ENCODE assay signal across 7 mouse cellular contexts in genomic region chr1:183388426-183389406, GRCm38 (mm10). TPM values are rescaled to one million over a fixed set of nuclear protein-coding genes. Genes with fewer than 3 reads are reported as not detected.
DNase-seq lines count a peak whose midpoint lies in the region; ATAC-seq lines count a peak whose summit lies in the region.

TSS of gene Taf1a (plus strand) at chr1:183388981.

- no peaks in the 10 kb centered on the region for H3K27me3 ChIP-seq in embryonic facial prominence, embryonic 11.5 days (ENCODE audit: control insufficient read depth, insufficient read depth, low read length)
- H3K27me3 ChIP-seq in limb, embryonic 10.5 days (ENCODE audit: low read depth, poor library complexity, severe bottlenecking): 0 out of 2 replicates have a peak, but pooled peaks cover 4% of the 10 kb centered on the region
- peaks cover 34% of the 10 kb centered on the region for H3K27me3 ChIP-seq in midbrain, embryonic 13.5 days

- no peak within 1 kb of the TSS for H3K27ac ChIP-seq in embryonic facial prominence, embryonic 11.5 days (replicated peaks; ENCODE audit: low read depth, low read length)
- H3K27ac ChIP-seq in limb, embryonic 10.5 days: peak within 1 kb of the TSS; percentile 79
- H3K27ac ChIP-seq in midbrain, embryonic 13.5 days: peak within 1 kb of the TSS; percentile 20; the same call in 1 of the 2 replicates

- peak within 1 kb of the TSS; percentile 60 for H3K9ac ChIP-seq in embryonic facial prominence, embryonic 11.5 days (replicated peaks; ENCODE audit: low read length)
- H3K9ac ChIP-seq in midbrain, embryonic 13.5 days (replicated peaks): peak within 1 kb of the TSS; percentile 64

- WGBS in embryonic facial prominence, embryonic 11.5 days: 6% methylated on average over 44 of the region's 44 CpGs
- WGBS in limb, embryonic 10.5 days: 6% methylated on average over 44 of the region's 44 CpGs
- 6% methylated on average over 44 of the region's 44 CpGs for WGBS in midbrain, embryonic 13.5 days

- peak; percentile 95 for DNase-seq in adrenal gland, postnatal 14 days
- peak; percentile 96 for DNase-seq in embryonic facial prominence, embryonic 11.5 days (ENCODE audit: low spot score)
- DNase-seq in kidney, adult 11 months: peak; percentile 93
- DNase-seq in limb, embryonic 10.5 days (ENCODE audit: low spot score): peak; percentile 97
- DNase-seq in spleen, adult 12 weeks (ENCODE audit: low spot score): peak; percentile 86

- no peaks in the 10 kb centered on the region for H3K9me3 ChIP-seq in embryonic facial prominence, embryonic 11.5 days (replicated peaks; ENCODE audit: control insufficient read depth, low read length)
- H3K9me3 ChIP-seq in limb, embryonic 10.5 days (replicated peaks): no peaks in the 10 kb centered on the region
- no peaks in the 10 kb centered on the region for H3K9me3 ChIP-seq in midbrain, embryonic 13.5 days

- peak; percentile 99 for ATAC-seq in embryonic facial prominence, embryonic 11.5 days (replicated peaks; ENCODE audit: insufficient number of reproducible peaks, low FRiP score, low TSS enrichment, low read depth)
- ATAC-seq in granulocyte monocyte progenitor cell, adult 5-6 weeks (replicated peaks; ENCODE audit: poor library complexity, severe bottlenecking): peak; percentile 98
- ATAC-seq in midbrain, embryonic 13.5 days: peak; percentile 100

- H3K36me3 ChIP-seq in embryonic facial prominence, embryonic 11.5 days (replicated peaks; ENCODE audit: control insufficient read depth, insufficient read depth, low read depth, low read length): no peaks in the 10 kb centered on the region
- peaks cover 28% of the 10 kb centered on the region for H3K36me3 ChIP-seq in limb, embryonic 10.5 days
- peaks cover 12% of the 10 kb centered on the region; the same call in 1 of the 2 replicates for H3K36me3 ChIP-seq in midbrain, embryonic 13.5 days

- no peaks in the 10 kb centered on the region for H3K4me1 ChIP-seq in embryonic facial prominence, embryonic 11.5 days (ENCODE audit: control insufficient read depth, insufficient read depth, low read length)
- peaks cover 8% of the 10 kb centered on the region for H3K4me1 ChIP-seq in limb, embryonic 10.5 days
- peaks cover 16% of the 10 kb centered on the region for H3K4me1 ChIP-seq in midbrain, embryonic 13.5 days (replicated peaks)

- H3K4me2 ChIP-seq in embryonic facial prominence, embryonic 11.5 days (ENCODE audit: low read depth, low read length): peak within 1 kb of the TSS; percentile 71
- H3K4me2 ChIP-seq in midbrain, embryonic 13.5 days (replicated peaks): peak within 1 kb of the TSS; percentile 82

- H3K4me3 ChIP-seq in embryonic facial prominence, embryonic 11.5 days (ENCODE audit: low read depth, low read length): peak within 1 kb of the TSS; percentile 77
- peak within 1 kb of the TSS; percentile 77 for H3K4me3 ChIP-seq in limb, embryonic 10.5 days
- H3K4me3 ChIP-seq in midbrain, embryonic 13.5 days (replicated peaks): peak within 1 kb of the TSS; percentile 83

RNA-seq across cellular contexts. Expression of gene Taf1a, which starts in this region (rescaled TPM):
- 14.9 and 16.0 TPM in 2 replicates for total RNA-seq in adrenal gland, postnatal 14 days (2021)
- polyA plus RNA-seq in embryonic facial prominence, embryonic 11.5 days (2014; fragmentation: Nextera tagmentation; extraction: Ambion mirVana): 17.0 and 19.5 TPM in 2 replicates
- 19.1 and 21.0 TPM in 2 replicates for total RNA-seq in granulocyte monocyte progenitor cell, adult 5-6 weeks (2014; fragmentation: Nextera tagmentation)
- 22.1 and 25.3 TPM in 2 replicates for total RNA-seq in granulocyte monocyte progenitor cell, adult 5-6 weeks (2017)
- 19.9 and 23.8 TPM in 2 replicates for polyA plus RNA-seq in limb, embryonic 10.5 days (2016; fragmentation: Nextera tagmentation; extraction: Ambion mirVana)
- 16.9 and 18.3 TPM in 2 replicates for polyA plus RNA-seq in midbrain, embryonic 13.5 days (2015; fragmentation: Nextera tagmentation; extraction: Ambion mirVana)
